Mouse (Mus musculus): Measurements from ENCODE around the gene Fam120b. TPM values are rescaled to one million over a fixed set of nuclear protein-coding genes. Genes with fewer than 3 reads are reported as not detected.

The Fam120b gene
- polyA plus RNA-seq, 1 experiment = 16.9 TPM

- DNase-seq (ENCODE audit: low spot score) = no peak
Observed at GRCm38 (mm10) chr17:15379741-15380526, 16.1 kb upstream of the Fam120b start.

- no peak for DNase-seq (ENCODE audit: low spot score)
Observed at GRCm38 (mm10) chr17:15380641-15381051, 15.4 kb upstream of the Fam120b start.

GRCm38 (mm10) chr17:15381092-15381860 lies 14.7 kb upstream of the Fam120b start:
- no peak for DNase-seq (ENCODE audit: low spot score)

GRCm38 (mm10) chr17:15381869-15382660 lies 13.9 kb upstream of the Fam120b start:
- no peak for DNase-seq (ENCODE audit: low spot score)

- no peak for DNase-seq (ENCODE audit: low spot score)
Observed at GRCm38 (mm10) chr17:15383360-15383759, 12.6 kb upstream of the Fam120b start.

GRCm38 (mm10) chr17:15388892-15389291 lies 7.1 kb upstream of the Fam120b start:
- no peak for DNase-seq (ENCODE audit: low spot score)

- DNase-seq (ENCODE audit: low spot score) = no peak
Observed at GRCm38 (mm10) chr17:15389356-15389755, 6.6 kb upstream of the Fam120b start.

GRCm38 (mm10) chr17:15401716-15402115 lies 5.7 kb downstream of the Fam120b start:
- DNase-seq (ENCODE audit: low spot score) = no peak

- no peak for DNase-seq (ENCODE audit: low spot score)
Observed at GRCm38 (mm10) chr17:15406576-15406975, 10.6 kb downstream of the Fam120b start.

- no peak for DNase-seq (ENCODE audit: low spot score)
Observed at GRCm38 (mm10) chr17:15409261-15409660, 13.3 kb downstream of the Fam120b start.

GRCm38 (mm10) chr17:15410861-15411260 lies 14.9 kb downstream of the Fam120b start:
- no peak for DNase-seq (ENCODE audit: low spot score)

- DNase-seq (ENCODE audit: low spot score) = no peak
Observed at GRCm38 (mm10) chr17:15416596-15417215, 20.7 kb downstream of the Fam120b start.

- DNase-seq (ENCODE audit: low spot score) = no peak
Observed at GRCm38 (mm10) chr17:15419534-15419933, 23.5 kb downstream of the Fam120b start.

GRCm38 (mm10) chr17:15420021-15420603 lies 24.1 kb downstream of the Fam120b start:
- no peak for DNase-seq (ENCODE audit: low spot score)

GRCm38 (mm10) chr17:15421446-15421845 lies 25.4 kb downstream of the Fam120b start:
- DNase-seq (ENCODE audit: low spot score) = no peak

- no peak for DNase-seq (ENCODE audit: low spot score)
Observed at GRCm38 (mm10) chr17:15422666-15423065, 26.7 kb downstream of the Fam120b start.

GRCm38 (mm10) chr17:15423080-15423765 lies 27.2 kb downstream of the Fam120b start:
- DNase-seq (ENCODE audit: low spot score) = no peak

- DNase-seq (ENCODE audit: low spot score) = no peak
Observed at GRCm38 (mm10) chr17:15425931-15426330, 29.9 kb downstream of the Fam120b start.

GRCm38 (mm10) chr17:15429451-15429850 lies 33.4 kb downstream of the Fam120b start:
- DNase-seq (ENCODE audit: low spot score) = no peak

GRCm38 (mm10) chr17:15429937-15430336 lies 33.9 kb downstream of the Fam120b start:
- no peak for DNase-seq (ENCODE audit: low spot score)
